Mouse (Mus musculus) heart, postnatal 36 days (tissue): ENCODE measurements around the gene Frmd4a. TPM values are rescaled to one million over a fixed set of nuclear protein-coding genes. Genes with fewer than 3 reads are reported as not detected.

Source experiments
- DNase-seq, 2 experiments: peaks; one replicate each; pipeline ENCODE4 v3.0.0; 2021 to 2022
- intact Hi-C: fragments of 180-260 bp; cut with DNase I; formaldehyde crosslinking; loops from one replicate; pipeline ENCODE4 v1.15.1; 2025
- total RNA-seq, 2 experiments: library from RNA; stranded (reverse); gene quantifications; 2 replicates each; pipeline ENCODE4 v1.2.3; 2021

Frmd4a gene
- total RNA-seq, 2 experiments from 2014 or later: 18.0 to 26.1 TPM

GRCm38 (mm10) chr2:4262667-4263066 is 245.2 kb downstream of the Frmd4a start:
- intact Hi-C loops: no loop called here

GRCm38 (mm10) chr2:4267377-4267776 is 249.9 kb downstream of the Frmd4a start:
- no peak for DNase-seq
- intact Hi-C loops: no loop called here

More at GRCm38 (mm10) chr2:4262667-4263066, 245.2 kb downstream of the Frmd4a start:
- no peak for DNase-seq

GRCm38 (mm10) chr2:4282777-4283176 is 265.3 kb downstream of the Frmd4a start:
- intact Hi-C loops: no loop called here

GRCm38 (mm10) chr2:4285693-4286291 is 268.3 kb downstream of the Frmd4a start:
- DNase-seq: no peak
- intact Hi-C loops: no loop called here

More at GRCm38 (mm10) chr2:4282777-4283176, 265.3 kb downstream of the Frmd4a start:
- DNase-seq: no peak

- no peak for DNase-seq
- intact Hi-C loops: no loop called here
Measured at GRCm38 (mm10) chr2:4286390-4286901, 268.9 kb downstream of the Frmd4a start.

GRCm38 (mm10) chr2:4290475-4290874 is 273.0 kb downstream of the Frmd4a start:
- DNase-seq: no peak
- intact Hi-C loops: no loop called here

GRCm38 (mm10) chr2:4291100-4291499 is 273.6 kb downstream of the Frmd4a start:
- intact Hi-C loops: no loop called here
- DNase-seq: no peak

GRCm38 (mm10) chr2:4291671-4292070 is 274.2 kb downstream of the Frmd4a start:
- DNase-seq: no peak
- intact Hi-C loops: no loop called here

- intact Hi-C loops: no loop called here
Measured at GRCm38 (mm10) chr2:4293726-4294125, 276.2 kb downstream of the Frmd4a start.

GRCm38 (mm10) chr2:4295641-4296040 is 278.1 kb downstream of the Frmd4a start:
- intact Hi-C loops: loop anchor here (5.0 kb wide), 1 partner anchor 73 kb away; no protein-coding TSS in a partner anchor
- no peak for DNase-seq

More at GRCm38 (mm10) chr2:4293726-4294125, 276.2 kb downstream of the Frmd4a start:
- no peak for DNase-seq

GRCm38 (mm10) chr2:4296881-4297280 is 279.4 kb downstream of the Frmd4a start:
- DNase-seq: no peak
- intact Hi-C loops: loop anchor here (5.0 kb wide), 1 partner anchor 75 kb away; no protein-coding TSS in a partner anchor

- intact Hi-C loops: loop anchor here (5.0 kb wide), 1 partner anchor 76 kb away; no protein-coding TSS in a partner anchor
- peak in 1 of 2 experiments; percentile 20 for DNase-seq
Measured at GRCm38 (mm10) chr2:4298325-4299215, 281.1 kb downstream of the Frmd4a start.

GRCm38 (mm10) chr2:4299593-4299992 is 282.1 kb downstream of the Frmd4a start:
- DNase-seq: no peak
- intact Hi-C loops: loop anchor here (5.0 kb wide), 1 partner anchor 77 kb away; no protein-coding TSS in a partner anchor

- intact Hi-C loops: no loop called here
- DNase-seq: peak; percentile 24 to 50
Measured at GRCm38 (mm10) chr2:4300383-4300811, 282.9 kb downstream of the Frmd4a start.

GRCm38 (mm10) chr2:4300816-4301215 is 283.3 kb downstream of the Frmd4a start:
- peak; percentile 17 to 35 for DNase-seq
- intact Hi-C loops: no loop called here

GRCm38 (mm10) chr2:4301256-4301655 is 283.7 kb downstream of the Frmd4a start:
- intact Hi-C loops: no loop called here
- peak in 1 of 2 experiments; percentile 22 for DNase-seq

- intact Hi-C loops: no loop called here
- DNase-seq: no peak
Measured at GRCm38 (mm10) chr2:4301692-4302091, 284.2 kb downstream of the Frmd4a start.

GRCm38 (mm10) chr2:4302119-4302518 is 284.6 kb downstream of the Frmd4a start:
- DNase-seq: no peak
- intact Hi-C loops: no loop called here

- no peak for DNase-seq
- intact Hi-C loops: no loop called here
Measured at GRCm38 (mm10) chr2:4307076-4307475, 289.6 kb downstream of the Frmd4a start.

- intact Hi-C loops: loop anchor here (10.0 kb wide), 1 partner anchor 550 kb away; no protein-coding TSS in a partner anchor
- no peak for DNase-seq
Measured at GRCm38 (mm10) chr2:4314545-4314944, 297.0 kb downstream of the Frmd4a start.

- DNase-seq: peak in 1 of 2 experiments; percentile 22
- intact Hi-C loops: loop anchor here (1.0 to 10.0 kb wide), 5 partner anchors 76 to 548 kb away; no protein-coding TSS in a partner anchor
Measured at GRCm38 (mm10) chr2:4316589-4316988, 299.1 kb downstream of the Frmd4a start.
